Mouse (Mus musculus) mouse trophoblast stem cell (cell line): ENCODE data around the gene Cdc123.
"Not testable (repeated sequence)": the region's sequence is repeated elsewhere in the genome, so short reads cannot be mapped to it uniquely, and the experiment has no call there.

Experiments used
- in situ Hi-C, 2 experiments: fragments of 300-500 bp; cut with MseI, MboI; formaldehyde crosslinking; loops; 2 replicates in 1 of 2; 3 replicates in 1 of 2; pipeline ENCODE4 v1.15.1; 2025

Gene Cdc123

GRCm38 (mm10) chr2:5844873-5845631 lies at the start of gene Cdc123, which contains the start of gene Nudt5:
TSS of gene Cdc123 (minus strand) at chr2:5845164.
TSS of gene Nudt5 (plus strand) at chr2:5845019.
- in situ Hi-C loops: no loop called here

DNA sequence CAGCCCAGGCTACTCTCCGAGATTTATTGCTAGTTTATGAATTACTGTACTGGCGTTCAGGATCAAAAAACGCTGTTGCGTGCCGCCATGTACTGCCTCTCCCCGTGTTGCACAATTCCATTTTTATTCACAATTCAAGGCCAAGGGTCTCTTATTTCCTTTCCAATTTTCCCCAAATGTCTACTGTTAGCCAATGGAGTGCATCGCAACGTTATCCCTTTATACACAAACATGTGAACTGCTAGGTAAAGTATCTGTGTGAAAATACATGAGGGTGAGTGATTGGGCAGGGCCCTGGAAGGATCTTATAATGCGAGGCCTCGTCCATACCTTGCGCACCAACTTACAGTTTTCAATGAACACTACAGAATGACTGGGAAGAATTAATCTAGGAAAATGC lies 49.3 kb upstream of the Cdc123 start:
- in situ Hi-C loops: no loop called here

DNA sequence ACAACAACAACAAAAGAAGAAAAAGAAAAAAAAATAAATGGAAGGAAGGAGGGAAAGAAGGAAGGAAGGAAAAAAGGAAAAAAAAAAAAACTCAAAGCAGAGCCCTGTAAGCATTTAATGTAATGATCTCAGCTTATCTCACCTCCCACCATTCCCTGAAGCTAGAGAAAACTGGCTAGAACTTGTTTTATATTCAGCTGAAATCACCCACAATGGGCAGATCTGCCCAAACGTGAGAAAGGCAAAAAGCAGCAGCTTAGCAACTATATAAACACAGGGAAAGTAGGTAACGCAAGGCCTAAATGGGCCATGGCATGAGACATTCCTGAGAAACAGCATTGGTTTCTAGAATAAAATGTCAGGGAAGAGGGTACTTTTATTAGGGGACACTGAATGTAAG lies 44.4 kb upstream of the Cdc123 start:
- in situ Hi-C loops: no loop called here

GRCm38 (mm10) chr2:5888865-5889264 lies 43.9 kb upstream of the Cdc123 start:
- in situ Hi-C loops: no loop called here

GRCm38 (mm10) chr2:5877446-5877845 lies 32.5 kb upstream of the Cdc123 start:
- in situ Hi-C loops: no loop called here

DNA sequence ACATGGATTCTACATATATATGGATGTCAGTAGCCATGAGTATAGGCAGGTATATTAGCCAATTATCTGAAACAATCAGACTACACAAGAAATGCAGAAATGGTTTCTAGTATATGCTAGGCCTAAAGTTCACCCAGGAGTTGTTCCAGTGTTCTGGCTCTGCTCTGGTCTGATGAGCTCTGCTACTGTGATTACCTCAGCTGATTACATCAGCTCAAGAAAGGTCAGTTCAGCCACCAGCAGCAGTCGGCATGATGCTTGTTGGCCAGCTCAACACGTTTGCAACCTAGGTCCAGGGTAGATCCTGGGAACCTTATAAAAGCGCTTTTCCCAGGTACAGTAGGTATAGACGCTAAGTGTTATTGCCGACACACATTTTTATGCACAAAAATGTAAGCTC lies 24.8 kb upstream of the Cdc123 start:
- in situ Hi-C loops: no loop called here

- in situ Hi-C loops: no loop called here
These were observed 22.7 kb upstream of the Cdc123 start for GRCm38 (mm10) chr2:5867681-5868080.

DNA sequence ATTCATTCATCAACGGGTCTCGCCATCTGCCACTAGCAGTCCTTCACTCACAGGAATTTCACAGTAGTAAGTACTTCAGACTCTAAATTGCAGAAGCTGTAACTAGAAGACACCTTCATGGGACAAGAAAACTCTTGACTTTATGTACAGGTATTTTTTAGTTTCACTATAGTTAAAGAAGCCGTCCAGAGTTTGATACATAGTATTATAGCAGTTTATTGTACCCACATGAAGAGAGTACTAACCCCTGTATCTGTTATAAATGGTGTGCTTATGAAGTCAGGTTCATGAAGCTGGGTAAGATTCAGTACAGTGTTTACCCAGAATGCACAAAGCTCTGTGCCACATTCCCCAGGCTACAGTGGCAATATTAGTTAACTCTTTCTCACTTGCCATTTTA lies 17.9 kb upstream of the Cdc123 start, which contains the start of gene Gm13199:
Gm13199 (minus strand) TSS at position 101 of the 400 bp plus-strand sequence.
- in situ Hi-C loops: no loop called here

GRCm38 (mm10) chr2:5851866-5852265 lies 6.9 kb upstream of the Cdc123 start:
- in situ Hi-C loops: no loop called here

DNA sequence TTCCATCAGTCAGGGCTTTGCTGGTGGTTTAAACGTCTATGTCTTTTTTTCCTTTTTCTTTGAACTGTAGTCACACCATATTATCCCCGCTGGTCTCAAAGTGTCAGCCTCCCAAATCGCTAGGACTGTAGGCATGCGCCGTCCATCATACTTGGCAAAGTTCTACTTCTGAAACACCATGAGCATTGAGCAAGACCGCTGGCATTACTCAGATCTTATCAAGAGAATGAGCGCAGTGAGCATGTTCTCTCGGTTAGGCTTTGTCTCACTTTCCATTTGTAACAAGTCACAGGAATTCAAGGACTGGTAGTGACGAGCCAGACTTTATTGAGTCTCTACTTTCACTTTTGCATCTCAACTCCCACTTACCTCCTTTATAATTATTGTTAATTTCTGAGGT lies 6.2 kb upstream of the Cdc123 start:
- in situ Hi-C loops: no loop called here

DNA sequence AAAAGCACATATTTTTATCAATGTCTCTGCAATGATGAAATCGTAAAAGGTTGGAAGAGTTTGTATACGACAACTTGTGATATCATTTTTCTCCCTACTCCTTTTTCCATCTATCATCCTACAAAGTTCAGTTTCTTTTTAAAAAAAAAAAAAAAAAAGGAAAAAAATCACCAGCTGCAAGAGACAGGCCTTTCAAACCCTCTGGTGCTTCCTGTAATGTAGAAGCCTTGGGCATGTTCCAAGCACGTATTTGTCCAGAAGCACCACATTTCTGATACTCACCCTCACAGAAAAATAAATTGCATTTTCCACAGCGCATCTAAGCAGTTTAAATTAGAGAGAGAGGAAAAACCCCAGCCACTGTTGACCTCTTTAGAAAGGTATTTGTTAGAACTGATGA lies 862 bp upstream of the Cdc123 start:
- in situ Hi-C loops: no loop called here

DNA sequence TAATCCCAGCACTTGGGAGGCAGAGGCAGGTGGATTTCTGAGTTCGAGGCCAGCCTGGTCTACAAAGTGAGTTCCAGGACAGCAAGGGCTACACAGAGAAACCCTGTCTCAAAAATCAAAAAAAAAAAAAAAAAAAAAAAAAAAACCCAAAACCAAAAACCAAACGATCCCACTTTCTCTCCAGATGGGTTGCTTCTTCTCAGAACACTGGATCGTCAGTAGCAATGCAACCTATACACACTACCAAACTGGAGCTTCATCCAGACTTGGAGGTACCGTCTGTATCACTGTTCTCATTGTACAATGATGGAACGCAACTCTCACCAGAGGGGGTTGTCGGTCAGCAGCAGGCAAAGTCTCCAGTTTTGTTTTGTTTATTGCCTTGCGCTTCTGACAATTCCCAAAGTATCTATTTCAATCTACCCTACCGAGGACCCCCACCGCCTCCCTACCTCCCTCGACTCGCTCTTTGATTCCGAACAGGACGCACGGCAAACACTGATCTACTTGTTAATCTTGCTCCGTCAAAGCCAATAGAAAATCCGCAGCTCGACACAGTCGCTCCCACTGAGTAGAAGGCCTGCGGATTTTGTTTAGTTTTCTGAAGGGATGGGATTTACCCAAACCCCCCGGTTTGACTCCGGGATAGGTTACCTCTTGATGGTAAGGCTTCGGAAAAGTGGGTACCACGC lies 637 bp downstream of the Cdc123 start:
- in situ Hi-C loops: no loop called here

GRCm38 (mm10) chr2:5840815-5841214 lies 4.1 kb downstream of the Cdc123 start:
- in situ Hi-C loops: no loop called here

DNA sequence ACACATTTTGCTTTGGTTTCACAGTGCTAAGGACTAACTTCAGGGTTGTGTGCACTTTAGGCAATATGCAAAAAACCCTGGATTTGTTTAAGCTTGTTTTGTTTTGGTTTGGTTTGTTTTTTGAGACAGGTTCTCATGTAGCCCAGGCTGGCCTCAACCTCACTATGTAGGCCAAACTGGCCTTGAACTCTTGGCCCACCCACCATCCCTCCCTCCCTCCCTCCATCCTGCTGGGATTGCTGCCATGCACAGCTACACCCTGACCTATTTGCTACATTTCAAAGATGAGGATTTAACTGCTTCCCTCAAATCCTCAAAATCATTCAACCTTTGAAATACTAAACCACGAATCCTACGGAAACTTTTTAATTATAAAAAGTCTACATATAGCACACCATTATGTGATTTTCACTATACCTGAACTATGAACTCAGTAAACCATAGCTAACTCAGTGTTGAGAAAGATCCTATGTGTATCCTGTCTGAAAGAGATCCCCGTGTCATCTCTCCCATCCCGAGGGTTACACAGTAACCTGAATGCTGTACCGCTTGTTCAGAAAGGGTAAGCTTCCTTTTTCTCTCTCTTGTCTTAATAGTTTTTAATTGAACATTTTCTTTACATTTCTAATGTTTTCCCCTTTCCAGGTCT lies 19.6 kb downstream of the Cdc123 start:
- in situ Hi-C loops: no loop called here

DNA sequence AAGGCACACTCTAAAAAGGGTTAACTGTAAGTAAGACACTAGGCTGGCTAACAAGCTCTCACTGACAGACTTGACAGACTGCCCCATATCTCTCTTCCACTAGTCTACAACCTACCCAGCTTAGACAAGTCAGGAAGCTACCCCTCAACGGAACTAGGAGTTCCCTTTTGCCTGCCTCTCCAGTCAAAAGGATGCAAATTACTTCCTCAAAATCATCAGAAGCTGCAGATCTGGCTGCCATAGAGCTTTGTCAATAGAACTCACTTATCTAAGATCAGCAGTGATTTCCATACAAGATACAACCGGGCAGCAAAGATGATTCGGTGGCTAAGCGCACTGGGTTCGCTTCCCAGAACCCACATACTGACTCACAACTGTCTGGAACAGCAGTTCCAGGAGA lies 20.3 kb downstream of the Cdc123 start:
- in situ Hi-C loops: no loop called here

- in situ Hi-C loops: no loop called here
These were observed 20.8 kb downstream of the Cdc123 start for GRCm38 (mm10) chr2:5824213-5824612.

GRCm38 (mm10) chr2:5822449-5822848 lies 22.5 kb downstream of the Cdc123 start:
- in situ Hi-C loops: no loop called here

GRCm38 (mm10) chr2:5821264-5821663 lies 23.7 kb downstream of the Cdc123 start:
- in situ Hi-C loops: no loop called here

DNA sequence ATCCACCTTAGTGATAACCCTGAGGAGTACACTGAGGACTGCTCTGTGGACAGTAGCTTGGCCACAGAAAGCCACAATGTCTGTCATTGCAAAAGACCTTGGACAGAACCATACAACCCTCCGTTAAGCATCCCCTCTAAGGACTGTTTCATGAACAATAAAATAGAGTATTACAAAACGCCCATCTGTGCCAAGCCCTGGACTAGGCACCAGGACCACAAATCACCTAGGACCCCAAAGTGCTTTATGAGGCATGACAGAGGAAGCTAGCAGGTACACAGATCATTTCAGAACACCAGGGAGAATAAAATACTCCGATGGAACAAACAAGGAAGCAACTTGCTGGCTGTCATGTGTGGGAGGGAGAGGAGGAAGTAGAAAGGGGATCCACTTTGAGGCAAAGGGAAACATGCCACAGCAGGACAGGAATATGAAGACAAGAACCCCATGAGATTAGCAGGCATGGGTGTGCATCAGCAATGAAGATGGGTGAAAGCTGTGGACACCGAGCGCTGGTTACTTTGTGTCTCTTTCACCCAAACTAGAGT lies 33.7 kb downstream of the Cdc123 start:
- in situ Hi-C loops: no loop called here

DNA sequence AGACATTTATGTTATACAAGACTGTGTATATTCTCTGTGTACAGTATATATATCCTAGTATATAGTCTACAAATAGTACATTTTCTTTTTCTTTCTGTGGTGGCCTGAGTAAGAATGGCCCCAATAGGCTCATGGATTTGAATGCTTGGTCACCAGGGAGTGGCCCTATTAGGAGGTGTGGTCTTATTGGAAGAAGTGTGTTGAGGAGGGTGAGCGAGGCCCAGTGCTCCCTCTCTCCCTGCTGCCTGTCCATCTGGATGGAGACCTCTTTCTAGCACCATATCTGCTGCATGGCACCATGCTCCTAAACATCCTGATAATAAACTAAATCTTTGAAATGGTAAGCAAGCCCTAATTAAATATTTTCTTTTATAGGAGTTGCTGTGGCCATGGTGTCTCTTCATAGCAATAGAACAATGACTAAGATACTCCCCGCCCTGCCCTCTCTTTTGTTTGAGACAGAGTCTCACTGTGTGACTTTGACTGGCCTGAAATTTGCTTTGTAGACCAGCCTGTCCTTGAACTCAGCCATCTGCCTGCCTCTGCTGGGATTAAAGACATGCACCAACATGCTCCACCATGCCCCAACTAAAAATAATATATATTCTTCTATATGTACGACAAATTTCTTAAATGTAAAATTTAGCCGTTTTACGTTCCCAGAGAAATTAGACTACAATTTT lies 34.8 kb downstream of the Cdc123 start:
- in situ Hi-C loops: no loop called here

- in situ Hi-C loops: not testable (repeated sequence)
These were observed 38.8 kb downstream of the Cdc123 start for GRCm38 (mm10) chr2:5806201-5806600.

- in situ Hi-C loops: no loop called here
These were observed 39.7 kb downstream of the Cdc123 start for GRCm38 (mm10) chr2:5805228-5805627.
